Mouse (Mus musculus): ENCODE data around the gene Cyp1a2. TPM values are rescaled to one million over a fixed set of nuclear protein-coding genes. Genes with fewer than 3 reads are reported as not detected.

Gene Cyp1a2
- total RNA-seq, 2 experiments from 2014 or later, result not detected

DNA sequence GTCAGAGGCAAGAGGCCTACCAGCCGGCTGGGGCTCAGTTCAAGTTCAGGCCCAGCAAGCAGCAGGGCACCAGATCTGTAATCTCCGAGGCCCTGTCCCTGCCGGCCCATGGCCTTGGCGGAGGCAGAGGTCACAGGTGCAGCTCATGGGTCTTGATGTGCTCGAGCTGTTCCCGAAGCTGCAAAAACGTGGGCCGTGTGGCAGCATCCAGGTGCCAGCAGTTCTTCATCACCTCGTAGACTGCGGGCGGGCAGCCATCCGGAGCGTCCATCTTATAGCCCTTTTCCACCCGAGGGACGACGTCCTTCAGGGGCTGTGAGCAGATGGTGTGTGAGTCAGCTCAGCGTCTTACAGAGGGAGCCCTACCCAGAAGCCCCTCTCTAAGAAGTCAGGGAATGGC is 56.3 kb downstream of the Cyp1a2 start:
- no peak for DNase-seq (ENCODE audit: low spot score in 2 of 2)

Other genes with a start within 250 kb of the Cyp1a2 start
- gene Ppcdc, start 243.6 kb downstream of the Cyp1a2 start, total RNA-seq (2021), result 10 to 100 TPM; 14.3 to 15.6 TPM
- 100 to 1,000 TPM; 439 to 441 TPM for gene Scamp5, start 215.6 kb downstream of the Cyp1a2 start, total RNA-seq (2021)
- gene Rpp25, start 179.7 kb downstream of the Cyp1a2 start, total RNA-seq (2021), result 10 to 100 TPM in 1 of 2 experiments, 1 to 10 TPM in 1; 8.0 to 12.2 TPM
- gene Cox5a, start 162.4 kb downstream of the Cyp1a2 start, total RNA-seq (2021), result 100 to 1,000 TPM; 465 to 477 TPM
- 10 to 100 TPM; 20.9 to 23.4 TPM for gene Fam219b, start 146.2 kb downstream of the Cyp1a2 start, total RNA-seq (2021)
- gene Mpi, start 130.9 kb downstream of the Cyp1a2 start, total RNA-seq (2021), result 10 to 100 TPM; 71.3 to 78.8 TPM
- gene Scamp2, start 122.8 kb downstream of the Cyp1a2 start, total RNA-seq (2021), result 10 to 100 TPM; 26.6 to 28.0 TPM
- gene Ulk3, start 94.3 kb downstream of the Cyp1a2 start, total RNA-seq (2021), result 10 to 100 TPM; 24.1 to 24.5 TPM
- gene Cplx3, start 77.4 kb downstream of the Cyp1a2 start, total RNA-seq (2021), result 1 to 10 TPM; 2.4 to 3.2 TPM
- gene Lman1l, start 62.9 kb downstream of the Cyp1a2 start, total RNA-seq (2021), result not detected
- 10 to 100 TPM; 41.6 to 49.5 TPM for gene Csk, start 30.1 kb downstream of the Cyp1a2 start, total RNA-seq (2021)
- under 1 TPM; 0.14 to 0.28 TPM for gene Cyp1a1, start 4.2 kb upstream of the Cyp1a2 start, total RNA-seq (2021)
- gene Edc3, start 24.8 kb upstream of the Cyp1a2 start, total RNA-seq (2021), result 10 to 100 TPM; 12.8 to 14.2 TPM
- gene Clk3, start 82.2 kb upstream of the Cyp1a2 start, total RNA-seq (2021), result 10 to 100 TPM; 65.6 to 82.9 TPM
- gene Arid3b, start 153.1 kb upstream of the Cyp1a2 start, total RNA-seq (2021), result 1 to 10 TPM; 7.0 to 8.9 TPM
- 10 to 100 TPM; 97.5 to 98.6 TPM for gene Ubl7, start 227.3 kb upstream of the Cyp1a2 start, total RNA-seq (2021)